Mouse (Mus musculus) embryonic facial prominence, embryonic 10.5 days (tissue): ENCODE data around the gene Tmem163. TPM values are rescaled to one million over a fixed set of nuclear protein-coding genes. Genes with fewer than 3 reads are reported as not detected.

Source experiments
- DNase-seq: peaks from one replicate; pipeline ENCODE4 v3.0.0-alpha.2; 2017; ENCODE audit warnings: low spot score
- H3K27ac ChIP-seq: fragments of 300-500 bp; sonication (generic); replicated peaks from 2 replicates; pipeline ENCODE4 v1.5.1; 2016; ENCODE audit warnings: mild to moderate bottlenecking
- H3K27me3 ChIP-seq: fragments of 300-500 bp; sonication (generic); replicated peaks from 2 replicates; pipeline ENCODE4 v1.6.1; 2016; ENCODE audit warnings: low read depth, mild to moderate bottlenecking; ENCODE audit not compliant: poor library complexity, severe bottlenecking
- H3K36me3 ChIP-seq: fragments of 300-500 bp; sonication (generic); replicated peaks from 2 replicates; pipeline ENCODE4 v1.6.1; 2016; ENCODE audit warnings: mild to moderate bottlenecking, moderate library complexity
- H3K4me1 ChIP-seq: fragments of 300-500 bp; sonication (generic); 2 replicates; pipeline ENCODE4 v1.6.1; 2016
- H3K4me3 ChIP-seq: fragments of 300-500 bp; sonication (generic); 2 replicates; pipeline ENCODE4 v1.5.1; 2016; ENCODE audit warnings: mild to moderate bottlenecking, moderate library complexity
- H3K9me3 ChIP-seq: fragments of 300-500 bp; sonication (generic); 2 replicates; pipeline ENCODE4 v1.6.1; 2016; ENCODE audit warnings: mild to moderate bottlenecking
- WGBS: fragments of 180-500 bp; shearing (Covaris S2); methylation state at CpG from one replicate; pipeline ENCODE4 v1.1.7; 2016; 5-methylcytosine and 5-hydroxymethylcytosine counted together
- polyA plus RNA-seq: library from polyadenylated mRNA; unstranded; fragments of >200 nt; fragmentation: Nextera tagmentation; extraction: Ambion mirVana; gene quantifications from 2 replicates; pipeline ENCODE4 v1.2.1, GENCODE M21; 2016

Tmem163 gene
- polyA plus RNA-seq, 1 experiment from 2014 or later, result 4.2 TPM

- peaks cover 42% of the 10 kb centered on the region for H3K27me3 ChIP-seq
- 11% methylated on average over 17 of the region's 17 CpGs for WGBS
Observed at GRCm38 (mm10) chr1:127537204-127538038, 141.9 kb downstream of the Tmem163 start.

DNA sequence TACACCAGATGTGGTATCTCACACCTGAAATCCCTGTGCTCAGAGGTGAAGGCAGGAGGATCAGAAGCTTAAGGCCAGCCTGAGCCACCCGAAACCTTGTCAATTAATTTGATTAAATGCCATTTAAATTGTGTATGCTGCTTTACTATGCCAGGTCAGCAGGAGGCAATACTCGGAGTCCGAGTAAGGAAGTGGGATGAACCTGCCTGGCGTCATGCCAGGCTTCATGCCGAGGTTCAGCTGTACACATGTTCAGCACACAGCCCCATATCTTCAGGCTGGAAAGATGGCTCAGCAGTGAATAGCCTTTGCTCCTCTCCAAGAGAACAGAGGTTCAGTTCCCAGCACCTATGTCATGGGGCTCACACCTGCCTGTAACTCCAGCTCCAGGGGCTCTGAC lies 142.9 kb downstream of the Tmem163 start:
- no peaks in the 10 kb centered on the region for H3K9me3 ChIP-seq
- H3K36me3 ChIP-seq, result no peaks in the 10 kb centered on the region
- peaks cover 42% of the 10 kb centered on the region for H3K27me3 ChIP-seq
- 72% methylated on average over 5 of the region's 5 CpGs for WGBS
- peak overlapping the region; percentile 79 for H3K27ac ChIP-seq
- peak overlapping the region; percentile 45; the same call in 1 of the 2 replicates for H3K4me3 ChIP-seq
- H3K4me1 ChIP-seq, result peaks cover 31% of the 10 kb centered on the region
- DNase-seq, result no peak

More at GRCm38 (mm10) chr1:127537204-127538038, 141.9 kb downstream of the Tmem163 start:
- no peaks in the 10 kb centered on the region for H3K9me3 ChIP-seq
- peaks cover 27% of the 10 kb centered on the region for H3K4me1 ChIP-seq
- no peaks in the 10 kb centered on the region for H3K36me3 ChIP-seq
- peak overlapping the region; percentile 79 for H3K27ac ChIP-seq
- peak; percentile 80 for DNase-seq
- H3K4me3 ChIP-seq, result peak overlapping the region; percentile 45

DNA sequence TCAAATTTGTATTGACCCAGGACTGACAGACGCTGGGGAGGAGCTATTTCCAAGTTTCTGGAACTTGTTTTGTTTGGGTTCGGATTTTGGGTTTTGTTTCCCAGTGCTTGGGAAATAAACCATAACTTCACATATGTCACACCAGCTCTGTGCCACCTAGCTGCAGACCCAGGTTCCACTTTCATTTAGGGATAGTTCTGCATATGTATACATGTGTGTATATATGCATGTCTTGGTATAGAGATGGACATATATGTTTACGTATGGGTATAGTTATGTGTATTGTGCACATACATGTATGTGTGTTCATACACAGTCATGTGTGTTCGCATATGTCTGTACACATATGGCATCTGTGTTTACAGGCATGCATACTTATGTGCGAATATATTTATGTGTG lies 147.6 kb downstream of the Tmem163 start:
- 71% methylated on average over 5 of the region's 5 CpGs for WGBS
- peaks cover 25% of the 10 kb centered on the region for H3K4me1 ChIP-seq
- no peak overlapping the region for H3K27ac ChIP-seq
- H3K4me3 ChIP-seq, result no peak overlapping the region
- H3K36me3 ChIP-seq, result no peaks in the 10 kb centered on the region
- H3K9me3 ChIP-seq, result no peaks in the 10 kb centered on the region
- no peak for DNase-seq
- peaks cover 37% of the 10 kb centered on the region for H3K27me3 ChIP-seq

DNA sequence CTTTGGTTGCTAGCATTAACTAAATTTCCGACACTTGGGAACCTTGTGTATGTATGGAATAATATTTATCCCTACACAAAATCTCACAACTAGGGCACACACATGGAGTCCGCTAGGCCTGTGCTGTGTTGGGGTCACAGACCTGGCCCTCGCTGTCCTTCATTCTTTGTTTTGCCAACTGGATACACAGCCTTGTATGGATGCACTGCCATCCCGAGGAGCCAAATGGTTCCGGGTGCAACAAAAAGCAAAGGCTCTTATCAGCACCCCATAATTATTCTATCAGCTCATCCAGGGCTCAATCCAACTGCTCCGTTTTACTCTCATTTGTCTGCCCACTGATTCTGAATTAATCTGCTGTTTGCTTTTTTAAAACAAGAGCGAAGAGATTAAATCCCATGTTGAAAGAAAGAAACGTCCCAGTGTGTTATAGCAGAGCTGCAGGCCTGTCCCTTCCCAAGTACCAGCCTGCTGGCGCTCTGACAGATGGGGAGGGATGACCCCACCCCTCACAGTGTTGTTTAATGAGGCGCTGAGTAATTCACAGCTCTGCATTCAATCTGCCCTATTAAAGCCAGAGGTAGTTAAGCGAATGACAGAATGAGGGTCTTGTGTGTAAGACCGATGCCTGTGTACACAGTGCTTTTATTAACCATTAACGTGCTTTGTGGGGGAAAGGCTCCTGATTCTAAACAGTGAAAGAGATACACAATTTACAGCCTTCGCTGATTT lies 148.3 kb downstream of the Tmem163 start:
- no peaks in the 10 kb centered on the region for H3K9me3 ChIP-seq
- WGBS, result 40% methylated on average over 14 of the region's 14 CpGs
- H3K36me3 ChIP-seq, result no peaks in the 10 kb centered on the region
- H3K4me3 ChIP-seq, result no peak overlapping the region
- no peak overlapping the region for H3K27ac ChIP-seq
- H3K4me1 ChIP-seq, result peaks cover 18% of the 10 kb centered on the region
- DNase-seq, result peak; percentile 24
- H3K27me3 ChIP-seq, result peaks cover 30% of the 10 kb centered on the region

GRCm38 (mm10) chr1:127523364-127523763 lies 156.0 kb downstream of the Tmem163 start:
- no peaks in the 10 kb centered on the region for H3K36me3 ChIP-seq
- H3K27ac ChIP-seq, result no peak overlapping the region
- no peaks in the 10 kb centered on the region for H3K9me3 ChIP-seq
- no peak overlapping the region for H3K4me3 ChIP-seq
- no peaks in the 10 kb centered on the region for H3K27me3 ChIP-seq
- 81% methylated on average over 8 of the region's 8 CpGs for WGBS
- H3K4me1 ChIP-seq, result no peaks in the 10 kb centered on the region
- DNase-seq, result no peak

DNA sequence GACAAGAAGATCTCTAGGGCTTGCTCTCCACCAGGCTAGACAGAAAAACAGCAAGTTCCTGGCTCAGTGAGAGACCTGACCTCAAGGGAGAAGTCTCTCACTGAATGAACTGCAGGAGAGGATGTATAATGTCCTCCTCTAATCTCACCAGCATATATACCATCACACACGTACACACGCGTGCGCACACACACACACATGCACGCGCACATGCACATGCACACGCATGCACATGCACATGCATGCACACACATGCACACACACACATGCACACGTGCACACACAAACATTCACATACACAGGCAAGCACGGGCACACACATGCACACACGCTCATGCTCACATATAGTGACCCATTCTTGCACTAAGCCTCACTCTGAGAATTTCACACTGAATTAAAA lies 164.5 kb downstream of the Tmem163 start:
- WGBS, result 96% methylated on average over 10 of the region's 10 CpGs

DNA sequence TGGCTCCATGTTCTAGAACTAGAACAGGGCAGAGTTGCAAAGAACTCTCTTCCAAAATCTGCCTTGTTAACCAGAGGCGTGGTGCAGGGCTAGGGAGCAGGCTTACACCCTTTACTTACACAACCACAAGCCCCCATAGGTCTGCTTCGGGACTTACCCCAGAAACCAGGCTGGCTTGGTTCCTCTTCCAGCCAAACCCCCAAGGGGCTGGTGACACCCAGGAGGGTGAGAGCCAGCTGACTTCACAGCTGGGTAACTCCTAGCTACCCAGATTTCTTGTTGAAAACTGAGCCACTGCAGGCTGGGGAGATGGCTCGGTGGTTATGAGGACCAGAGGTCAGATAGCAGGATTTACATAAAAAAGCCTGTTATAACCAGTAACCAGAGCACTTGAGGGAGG lies 164.9 kb downstream of the Tmem163 start:
- Histone ChIP-seq H3K36me3 (no peaks in the 10 kb centered on the region), H3K4me1 (no peaks in the 10 kb centered on the region), H3K27ac (no peak overlapping the region), H3K4me3 (no peak overlapping the region), H3K9me3 (0 out of 2 replicates have a peak, but pooled peaks cover 6% of the 10 kb centered on the region), H3K27me3 (no peaks in the 10 kb centered on the region)
- 85% methylated on average over 3 of the region's 3 CpGs for WGBS
- no peak for DNase-seq

More for the DNA sequence above, 164.5 kb downstream of the Tmem163 start:
- Histone ChIP-seq H3K4me1 (no peaks in the 10 kb centered on the region), H3K27me3 (no peaks in the 10 kb centered on the region), H3K27ac (no peak overlapping the region), H3K9me3 (0 out of 2 replicates have a peak, but pooled peaks cover 6% of the 10 kb centered on the region), H3K4me3 (no peak overlapping the region), H3K36me3 (no peaks in the 10 kb centered on the region)
- no peak for DNase-seq

DNA sequence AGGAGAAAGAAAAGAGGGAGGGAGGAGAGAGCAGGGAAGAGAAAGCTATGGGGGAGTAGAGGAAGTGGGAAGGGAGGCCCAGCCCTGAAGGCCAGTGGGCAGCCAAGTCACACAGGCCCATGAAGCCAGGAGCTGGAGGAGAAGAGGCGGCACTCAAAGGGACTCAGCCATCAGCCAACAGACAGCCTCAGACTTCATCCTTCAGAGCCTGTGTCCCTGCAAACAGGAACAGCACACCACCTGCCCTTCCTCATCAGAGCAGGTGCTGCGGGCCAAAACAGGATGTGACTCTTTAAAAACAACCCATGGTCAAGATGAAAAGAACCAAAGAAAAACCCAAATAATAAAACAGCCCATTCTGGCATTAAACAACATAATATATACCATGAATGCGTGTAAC lies 165.7 kb downstream of the Tmem163 start:
- Histone ChIP-seq H3K27me3 (no peaks in the 10 kb centered on the region), H3K9me3 (0 out of 2 replicates have a peak, but pooled peaks cover 6% of the 10 kb centered on the region), H3K4me3 (no peak overlapping the region), H3K36me3 (no peaks in the 10 kb centered on the region), H3K27ac (no peak overlapping the region), H3K4me1 (no peaks in the 10 kb centered on the region)
- 86% methylated on average over 3 of the region's 3 CpGs for WGBS
- no peak for DNase-seq

- 90% methylated on average over 8 of the region's 8 CpGs for WGBS
- Histone ChIP-seq H3K4me1 (no peaks in the 10 kb centered on the region), H3K9me3 (0 out of 2 replicates have a peak, but pooled peaks cover 6% of the 10 kb centered on the region), H3K27ac (no peak overlapping the region), H3K36me3 (no peaks in the 10 kb centered on the region), H3K4me3 (no peak overlapping the region), H3K27me3 (no peaks in the 10 kb centered on the region)
- no peak for DNase-seq
Observed at GRCm38 (mm10) chr1:127513140-127513539, 166.2 kb downstream of the Tmem163 start.

DNA sequence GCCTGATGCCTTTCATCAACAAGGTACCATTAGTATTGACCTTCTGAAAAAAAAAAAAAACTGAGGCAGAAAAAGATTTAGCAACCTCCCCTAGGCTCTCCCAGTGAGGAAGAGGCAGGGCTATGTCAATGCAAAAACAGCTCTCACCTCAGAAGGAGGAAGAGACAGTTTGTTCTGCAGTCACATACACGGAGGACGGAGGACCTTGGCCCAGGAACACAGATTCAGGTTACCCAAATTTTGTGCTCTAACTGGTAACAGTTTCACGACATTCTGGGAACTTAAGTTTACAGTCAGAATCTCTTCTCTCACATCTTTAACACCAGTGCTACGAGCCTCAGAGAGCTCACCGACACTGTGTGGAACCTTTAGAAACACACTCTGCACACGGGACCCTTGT lies 166.6 kb downstream of the Tmem163 start:
- Histone ChIP-seq H3K4me3 (no peak overlapping the region), H3K9me3 (0 out of 2 replicates have a peak, but pooled peaks cover 6% of the 10 kb centered on the region), H3K36me3 (no peaks in the 10 kb centered on the region), H3K27ac (no peak overlapping the region), H3K27me3 (no peaks in the 10 kb centered on the region), H3K4me1 (no peaks in the 10 kb centered on the region)
- 87% methylated on average over 6 of the region's 6 CpGs for WGBS
- no peak for DNase-seq

DNA sequence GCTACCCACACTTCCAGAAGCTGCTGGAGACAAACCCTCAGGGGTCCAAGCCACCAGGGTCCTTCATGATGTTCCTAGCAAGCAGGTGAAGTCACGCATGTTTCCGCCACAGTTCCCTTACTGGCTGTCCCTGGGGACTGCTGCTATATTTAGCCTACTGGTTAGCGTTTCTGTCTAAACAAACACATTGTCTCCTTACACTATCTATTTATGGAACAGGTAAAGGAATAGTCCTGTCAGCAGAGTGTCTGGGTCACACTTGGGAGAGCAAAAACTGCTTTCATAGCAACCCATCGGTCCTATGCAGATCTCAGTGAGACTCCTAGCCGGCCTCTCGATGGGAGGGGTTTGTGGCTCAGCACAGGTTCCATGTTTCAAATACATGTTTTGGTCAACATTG lies 168.0 kb downstream of the Tmem163 start:
- Histone ChIP-seq H3K36me3 (no peaks in the 10 kb centered on the region), H3K4me1 (0 out of 2 replicates have a peak, but pooled peaks cover 2% of the 10 kb centered on the region), H3K9me3 (0 out of 2 replicates have a peak, but pooled peaks cover 6% of the 10 kb centered on the region), H3K27ac (no peak overlapping the region), H3K4me3 (no peak overlapping the region), H3K27me3 (no peaks in the 10 kb centered on the region)
- no peak for DNase-seq
- WGBS, result 92% methylated on average over 6 of the region's 6 CpGs

- Histone ChIP-seq H3K4me3 (no peak overlapping the region), H3K27ac (no peak overlapping the region), H3K36me3 (no peaks in the 10 kb centered on the region), H3K27me3 (no peaks in the 10 kb centered on the region), H3K4me1 (0 out of 2 replicates have a peak, but pooled peaks cover 2% of the 10 kb centered on the region), H3K9me3 (no peaks in the 10 kb centered on the region)
- no peak for DNase-seq
- WGBS, result 87% methylated on average over 8 of the region's 8 CpGs
Observed at GRCm38 (mm10) chr1:127508921-127509320, 170.4 kb downstream of the Tmem163 start.
